Mouse (Mus musculus) forebrain, postnatal 0 days (tissue): Measurements from ENCODE around the gene Nebl. TPM values are rescaled to one million over a fixed set of nuclear protein-coding genes. Genes with fewer than 3 reads are reported as not detected.

Experiments
- ATAC-seq: fragments of 200-750 bp; cut with Nextera tagmentation; 2 replicates; pipeline ENCODE4 v1.8.0; 2017; ENCODE audit warnings: mild to moderate bottlenecking, moderate library complexity
- DNase-seq: peaks from one replicate; pipeline ENCODE4 v3.0.0-alpha.2; 2015
- H3K27ac ChIP-seq: fragments of 300-500 bp; sonication (generic); 2 replicates; pipeline ENCODE4 v1.5.1; 2014; ENCODE audit warnings: low read depth, mild to moderate bottlenecking, antibody characterized with exemption, low read length, moderate library complexity, mixed read lengths
- H3K27me3 ChIP-seq: fragments of 300-500 bp; sonication (generic); 2 replicates; pipeline ENCODE4 v1.6.1; 2014; ENCODE audit warnings: mild to moderate bottlenecking, low read length, mixed read lengths; ENCODE audit not compliant: insufficient read depth
- H3K36me3 ChIP-seq: fragments of 300-500 bp; sonication (generic); 2 replicates; pipeline ENCODE4 v1.6.1; 2014; ENCODE audit warnings: mild to moderate bottlenecking, moderate library complexity; ENCODE audit not compliant: insufficient read depth
- H3K4me1 ChIP-seq: fragments of 300-500 bp; sonication (generic); 2 replicates; pipeline ENCODE4 v1.6.1; 2014; ENCODE audit warnings: antibody characterized with exemption; ENCODE audit not compliant: insufficient read depth
- H3K4me2 ChIP-seq: fragments of 300-500 bp; sonication (generic); 2 replicates; pipeline ENCODE4 v1.6.1; 2014; ENCODE audit warnings: low read depth, mild to moderate bottlenecking, moderate library complexity
- H3K4me3 ChIP-seq: fragments of 300-500 bp; sonication (generic); 2 replicates; pipeline ENCODE4 v1.5.1; 2014; ENCODE audit warnings: low read depth, low read length, mixed read lengths
- H3K9ac ChIP-seq: fragments of 300-500 bp; sonication (generic); 2 replicates; pipeline ENCODE4 v1.6.1; 2014; ENCODE audit warnings: mild to moderate bottlenecking
- H3K9me3 ChIP-seq: fragments of 300-500 bp; sonication (generic); 2 replicates; pipeline ENCODE4 v1.6.1; 2016; ENCODE audit warnings: low read length
- CTCF ChIP-seq: sonication (generic); IDR thresholded peaks from 2 replicates; pipeline ENCODE4 v1.5.1; 2016; ENCODE audit warnings: antibody characterized with exemption, control low read depth, low read depth
- WGBS: fragments of 180-500 bp; shearing (Covaris S2); extraction: QIAGEN DNeasy Blood & Tissue Kit; methylation state at CpG from one replicate; pipeline ENCODE4 v1.1.7; 2014; 5-methylcytosine and 5-hydroxymethylcytosine counted together
- polyA plus RNA-seq: library from polyadenylated mRNA; unstranded; fragments of >200 nt; fragmentation: Nextera tagmentation; extraction: Ambion mirVana; gene quantifications from 2 replicates; pipeline ENCODE4 v1.2.1, GENCODE M21; 2015
- total RNA-seq: library from RNA; depleted of rRNA; stranded (reverse); fragments of >200 nt; gene quantifications from 2 replicates; pipeline ENCODE4 v1.2.3, GENCODE M21; 2014

The Nebl gene
- total and polyA plus RNA-seq, 2 experiments from 2014 or later = 9.2 to 27.8 TPM

- no peak for DNase-seq
- Histone ChIP-seq H3K27ac (no peak overlapping the region), H3K36me3 (no peaks in the 10 kb centered on the region), H3K4me1 (no peaks in the 10 kb centered on the region), H3K4me3 (no peak overlapping the region), H3K9me3 (no peaks in the 10 kb centered on the region), H3K9ac (no peak overlapping the region), H3K4me2 (no peak overlapping the region), H3K27me3 (no peaks in the 10 kb centered on the region)
- WGBS = 93% methylated on average over 6 of the region's 6 CpGs
- ATAC-seq = no peak
- no peak for TF ChIP-seq CTCF
Measured at GRCm38 (mm10) chr2:17585329-17585992, 145.8 kb downstream of the Nebl start.

- no peak for TF ChIP-seq CTCF
- Histone ChIP-seq H3K27me3 (no peaks in the 10 kb centered on the region), H3K36me3 (no peaks in the 10 kb centered on the region), H3K4me3 (no peak overlapping the region), H3K9ac (no peak overlapping the region), H3K27ac (no peak overlapping the region), H3K9me3 (no peaks in the 10 kb centered on the region), H3K4me1 (no peaks in the 10 kb centered on the region), H3K4me2 (no peak overlapping the region)
- DNase-seq = no peak
- 66% methylated on average over 3 of the region's 3 CpGs for WGBS
- ATAC-seq = no peak
Measured at GRCm38 (mm10) chr2:17575648-17576047, 155.6 kb downstream of the Nebl start.

GRCm38 (mm10) chr2:17571716-17572115, 159.5 kb downstream of the Nebl start:
- Histone ChIP-seq H3K36me3 (no peaks in the 10 kb centered on the region), H3K4me1 (no peaks in the 10 kb centered on the region), H3K9ac (no peak overlapping the region), H3K9me3 (no peaks in the 10 kb centered on the region), H3K27me3 (no peaks in the 10 kb centered on the region), H3K27ac (no peak overlapping the region), H3K4me3 (no peak overlapping the region), H3K4me2 (no peak overlapping the region)
- 57% methylated on average over 2 of the region's 2 CpGs for whole genome bisulfite sequencing
- DNase-seq (no peak), ATAC-seq (no peak)
- no peak for TF ChIP-seq CTCF

GRCm38 (mm10) chr2:17558889-17559742, 172.1 kb downstream of the Nebl start:
- peak; percentile 95 for ATAC-seq
- TF ChIP-seq CTCF = no peak
- H3K9ac ChIP-seq = no peak overlapping the region
- H3K27me3 ChIP-seq = no peaks in the 10 kb centered on the region
- peaks cover 11% of the 10 kb centered on the region; the same call in 1 of the 2 replicates for H3K4me1 ChIP-seq
- H3K9me3 ChIP-seq = no peaks in the 10 kb centered on the region
- H3K27ac ChIP-seq = peak overlapping the region; percentile 64
- no peak overlapping the region for H3K4me3 ChIP-seq
- WGBS = 10% methylated on average over 4 of the region's 4 CpGs
- H3K36me3 ChIP-seq = no peaks in the 10 kb centered on the region
- peak; percentile 43 for DNase-seq
- H3K4me2 ChIP-seq = peak overlapping the region; percentile 23; the same call in 1 of the 2 replicates

GRCm38 (mm10) chr2:17549895-17550558, 181.2 kb downstream of the Nebl start:
- Histone ChIP-seq H3K27me3 (no peaks in the 10 kb centered on the region), H3K4me3 (no peak overlapping the region), H3K4me1 (no peaks in the 10 kb centered on the region), H3K36me3 (no peaks in the 10 kb centered on the region), H3K4me2 (no peak overlapping the region), H3K9ac (no peak overlapping the region), H3K27ac (no peak overlapping the region), H3K9me3 (no peaks in the 10 kb centered on the region)
- TF ChIP-seq CTCF = no peak
- DNase-seq (no peak), ATAC-seq (no peak)
- WGBS = 31% methylated on average over 4 of the region's 4 CpGs

GRCm38 (mm10) chr2:17546354-17546948, 184.8 kb downstream of the Nebl start:
- Histone ChIP-seq H3K4me2 (no peak overlapping the region), H3K27me3 (no peaks in the 10 kb centered on the region), H3K4me3 (no peak overlapping the region), H3K9ac (no peak overlapping the region), H3K27ac (no peak overlapping the region), H3K4me1 (no peaks in the 10 kb centered on the region), H3K9me3 (no peaks in the 10 kb centered on the region), H3K36me3 (no peaks in the 10 kb centered on the region)
- ATAC-seq (no peak), DNase-seq (no peak)
- no peak for TF ChIP-seq CTCF
- 27% methylated on average over 3 of the region's 3 CpGs for WGBS
